Mouse (Mus musculus) midbrain, embryonic 14.5 days (tissue): Measurements from ENCODE around the gene 1600012H06Rik. TPM values are rescaled to one million over a fixed set of nuclear protein-coding genes. Genes with fewer than 3 reads are reported as not detected.

Source experiments
- ATAC-seq: fragments of 200-750 bp; cut with Nextera tagmentation; 2 replicates; pipeline ENCODE4 v1.8.0; 2017; ENCODE audit warnings: moderate number of reproducible peaks, moderate library complexity; ENCODE audit not compliant: low FRiP score, low TSS enrichment
- DNase-seq: peaks from one replicate; pipeline ENCODE4 v3.0.0-alpha.2; 2015
- H3K27ac ChIP-seq: fragments of 300-500 bp; sonication (generic); replicated peaks from 2 replicates; pipeline ENCODE4 v1.5.1; 2014; ENCODE audit warnings: mild to moderate bottlenecking, low read depth, low read length, moderate library complexity
- H3K27me3 ChIP-seq: fragments of 300-500 bp; sonication (generic); 2 replicates; pipeline ENCODE4 v1.6.1; 2014; ENCODE audit warnings: low read length, control low read depth, mixed read lengths; ENCODE audit not compliant: control insufficient read depth, insufficient read depth
- H3K36me3 ChIP-seq: fragments of 300-500 bp; sonication (generic); 2 replicates; pipeline ENCODE4 v1.6.1; 2014; ENCODE audit warnings: low read length, control low read depth; ENCODE audit not compliant: control insufficient read depth, insufficient read depth
- H3K4me1 ChIP-seq: fragments of 300-500 bp; sonication (generic); 2 replicates; pipeline ENCODE4 v1.6.1; 2014; ENCODE audit warnings: mild to moderate bottlenecking, antibody characterized with exemption, low read length, control low read depth; ENCODE audit not compliant: control insufficient read depth, insufficient read depth
- H3K4me2 ChIP-seq: fragments of 300-500 bp; sonication (generic); 2 replicates; pipeline ENCODE4 v1.6.1; 2014; ENCODE audit warnings: mild to moderate bottlenecking, low read length, moderate library complexity
- H3K4me3 ChIP-seq: fragments of 300-500 bp; sonication (generic); replicated peaks from 2 replicates; pipeline ENCODE4 v1.5.1; 2014; ENCODE audit warnings: low read depth, low read length
- H3K9ac ChIP-seq: fragments of 300-500 bp; sonication (generic); replicated peaks from 2 replicates; pipeline ENCODE4 v1.6.1; 2014; ENCODE audit warnings: mild to moderate bottlenecking, low read length, moderate library complexity
- H3K9me3 ChIP-seq: fragments of 300-500 bp; sonication (generic); 2 replicates; pipeline ENCODE4 v1.6.1; 2016; ENCODE audit warnings: low read length, control low read depth, mixed read lengths; ENCODE audit not compliant: control insufficient read depth
- WGBS: fragments of 180-500 bp; shearing (Covaris S2); extraction: QIAGEN DNeasy Blood & Tissue Kit; methylation state at CpG from one replicate; pipeline ENCODE4 v1.1.7; 2014; 5-methylcytosine and 5-hydroxymethylcytosine counted together
- polyA plus RNA-seq: library from polyadenylated mRNA; unstranded; fragments of >200 nt; fragmentation: Nextera tagmentation; extraction: Ambion mirVana; gene quantifications from 2 replicates; pipeline ENCODE4 v1.2.1, GENCODE M21; 2014

The 1600012H06Rik gene
- polyA plus RNA-seq, 1 experiment from 2014 or later: 26.1 TPM

GRCm38 (mm10) chr17:14910771-14911170 lies 32.2 kb upstream of the 1600012H06Rik start:
- ATAC-seq: no peak

GRCm38 (mm10) chr17:14912420-14912819 lies 30.6 kb upstream of the 1600012H06Rik start:
- ATAC-seq: no peak
- Histone ChIP-seq H3K4me3 (no peak overlapping the region), H3K36me3 (no peaks in the 10 kb centered on the region), H3K9ac (no peak overlapping the region), H3K4me2 (no peak overlapping the region), H3K27me3 (no peaks in the 10 kb centered on the region), H3K4me1 (no peaks in the 10 kb centered on the region), H3K27ac (no peak overlapping the region), H3K9me3 (no peaks in the 10 kb centered on the region)
- no peak for DNase-seq
- 50% methylated on average over 6 of the region's 6 CpGs for WGBS

More at GRCm38 (mm10) chr17:14910771-14911170, 32.2 kb upstream of the 1600012H06Rik start:
- Histone ChIP-seq H3K4me2 (no peak overlapping the region), H3K36me3 (no peaks in the 10 kb centered on the region), H3K27ac (no peak overlapping the region), H3K9ac (no peak overlapping the region), H3K4me1 (no peaks in the 10 kb centered on the region), H3K9me3 (no peaks in the 10 kb centered on the region), H3K4me3 (no peak overlapping the region), H3K27me3 (no peaks in the 10 kb centered on the region)
- 94% methylated on average over 5 of the region's 5 CpGs for WGBS
- DNase-seq: no peak

GRCm38 (mm10) chr17:14912981-14913380 lies 30.0 kb upstream of the 1600012H06Rik start:
- Histone ChIP-seq H3K9me3 (no peaks in the 10 kb centered on the region), H3K4me1 (no peaks in the 10 kb centered on the region), H3K4me3 (no peak overlapping the region), H3K36me3 (no peaks in the 10 kb centered on the region), H3K27me3 (no peaks in the 10 kb centered on the region), H3K9ac (no peak overlapping the region), H3K4me2 (no peak overlapping the region), H3K27ac (no peak overlapping the region)
- 91% methylated on average over 8 of the region's 8 CpGs for WGBS
- no peak for ATAC-seq
- no peak for DNase-seq

DNA sequence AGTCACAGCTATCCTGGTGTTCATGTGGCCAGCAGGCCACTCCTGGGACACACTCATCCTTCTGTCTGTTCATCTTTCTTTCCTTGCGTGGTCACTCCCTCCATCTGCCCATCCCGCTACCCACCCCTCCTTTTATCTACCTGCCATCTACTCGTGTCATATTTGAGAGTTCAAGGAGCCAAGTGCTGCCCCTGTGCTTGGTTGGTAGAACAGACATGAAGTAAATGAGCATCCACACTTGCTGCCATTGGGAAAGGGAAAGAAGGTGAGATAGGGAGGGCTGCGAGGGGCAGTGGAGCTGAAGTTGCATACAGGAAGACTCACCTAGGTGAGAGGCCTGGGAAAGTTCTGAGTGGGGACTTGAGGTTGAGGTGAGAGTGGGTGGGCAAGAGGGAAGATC lies 28.6 kb upstream of the 1600012H06Rik start:
- no peaks in the 10 kb centered on the region for H3K9me3 ChIP-seq
- 91% methylated on average over 4 of the region's 4 CpGs for WGBS
- no peak overlapping the region for H3K4me2 ChIP-seq
- ATAC-seq (no peak), DNase-seq (no peak)
- no peak overlapping the region for H3K27ac ChIP-seq
- no peaks in the 10 kb centered on the region for H3K4me1 ChIP-seq
- no peaks in the 10 kb centered on the region for H3K36me3 ChIP-seq
- H3K9ac ChIP-seq: no peak overlapping the region
- H3K27me3 ChIP-seq: no peaks in the 10 kb centered on the region
- H3K4me3 ChIP-seq: no peak overlapping the region

GRCm38 (mm10) chr17:14917866-14918265 lies 25.1 kb upstream of the 1600012H06Rik start:
- DNase-seq (no peak), ATAC-seq (no peak)
- H3K4me1 ChIP-seq: no peaks in the 10 kb centered on the region
- H3K27ac ChIP-seq: no peak overlapping the region
- no peaks in the 10 kb centered on the region for H3K27me3 ChIP-seq
- H3K9me3 ChIP-seq: no peaks in the 10 kb centered on the region
- no peak overlapping the region for H3K4me2 ChIP-seq
- no peak overlapping the region for H3K4me3 ChIP-seq
- H3K36me3 ChIP-seq: no peaks in the 10 kb centered on the region
- H3K9ac ChIP-seq: no peak overlapping the region
- WGBS: 91% methylated on average over 8 of the region's 8 CpGs

DNA sequence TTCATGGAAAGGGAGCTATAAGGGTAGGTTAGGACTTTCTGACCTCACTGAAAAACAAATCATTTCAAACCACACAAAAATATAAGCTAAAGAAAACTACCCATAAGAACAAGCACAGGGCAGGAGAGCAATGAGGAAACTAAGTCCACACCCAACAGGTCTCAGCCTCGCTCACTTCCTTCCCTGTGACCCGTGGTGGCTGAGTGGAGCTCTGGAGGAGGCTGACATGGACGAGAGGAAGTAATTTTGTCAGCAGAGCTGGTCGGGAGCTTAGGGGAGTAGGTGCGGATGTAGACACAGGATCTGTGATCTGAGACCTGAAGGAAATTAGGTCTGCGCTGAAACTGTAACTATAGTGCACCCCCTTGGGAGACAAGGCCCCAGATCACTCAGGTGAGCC lies 21.4 kb upstream of the 1600012H06Rik start:
- Histone ChIP-seq H3K27ac (no peak overlapping the region), H3K4me2 (no peak overlapping the region), H3K36me3 (no peaks in the 10 kb centered on the region), H3K27me3 (no peaks in the 10 kb centered on the region), H3K4me3 (no peak overlapping the region), H3K9me3 (no peaks in the 10 kb centered on the region), H3K9ac (no peak overlapping the region), H3K4me1 (no peaks in the 10 kb centered on the region)
- 82% methylated on average over 6 of the region's 6 CpGs for WGBS
- ATAC-seq (no peak), DNase-seq (no peak)

- Histone ChIP-seq H3K4me2 (no peak overlapping the region), H3K4me1 (no peaks in the 10 kb centered on the region), H3K9ac (no peak overlapping the region), H3K27me3 (no peaks in the 10 kb centered on the region), H3K9me3 (no peaks in the 10 kb centered on the region), H3K4me3 (no peak overlapping the region), H3K36me3 (no peaks in the 10 kb centered on the region), H3K27ac (no peak overlapping the region)
- 83% methylated on average over 8 of the region's 8 CpGs for WGBS
- no peak for ATAC-seq
- no peak for DNase-seq
Measured at GRCm38 (mm10) chr17:14927644-14928218, 15.3 kb upstream of the 1600012H06Rik start.

DNA sequence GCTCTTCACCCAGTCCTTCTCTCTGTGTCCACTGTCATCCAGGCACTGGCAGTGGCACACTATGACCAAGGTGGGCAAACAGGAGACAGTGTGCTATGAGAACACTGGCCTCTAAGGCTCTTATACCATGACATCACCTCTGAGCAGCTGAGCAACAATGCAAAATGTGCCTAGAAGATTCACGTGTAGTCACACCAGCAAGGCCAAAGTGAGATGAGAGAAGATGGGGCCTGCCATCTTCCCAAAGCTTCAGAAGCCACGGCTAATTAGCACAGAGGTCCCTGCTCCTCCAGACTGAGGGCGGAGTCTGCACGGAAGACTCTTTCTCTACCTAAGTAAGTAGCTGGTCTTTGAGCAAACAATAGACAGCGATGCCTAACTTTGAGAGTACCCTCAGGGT lies 14.4 kb upstream of the 1600012H06Rik start:
- no peak overlapping the region for H3K27ac ChIP-seq
- H3K9me3 ChIP-seq: no peaks in the 10 kb centered on the region
- no peak overlapping the region for H3K4me2 ChIP-seq
- H3K27me3 ChIP-seq: no peaks in the 10 kb centered on the region
- WGBS: 71% methylated on average over 5 of the region's 5 CpGs
- ATAC-seq (no peak), DNase-seq (no peak)
- no peak overlapping the region for H3K9ac ChIP-seq
- H3K36me3 ChIP-seq: no peaks in the 10 kb centered on the region
- no peak overlapping the region for H3K4me3 ChIP-seq
- no peaks in the 10 kb centered on the region for H3K4me1 ChIP-seq

DNA sequence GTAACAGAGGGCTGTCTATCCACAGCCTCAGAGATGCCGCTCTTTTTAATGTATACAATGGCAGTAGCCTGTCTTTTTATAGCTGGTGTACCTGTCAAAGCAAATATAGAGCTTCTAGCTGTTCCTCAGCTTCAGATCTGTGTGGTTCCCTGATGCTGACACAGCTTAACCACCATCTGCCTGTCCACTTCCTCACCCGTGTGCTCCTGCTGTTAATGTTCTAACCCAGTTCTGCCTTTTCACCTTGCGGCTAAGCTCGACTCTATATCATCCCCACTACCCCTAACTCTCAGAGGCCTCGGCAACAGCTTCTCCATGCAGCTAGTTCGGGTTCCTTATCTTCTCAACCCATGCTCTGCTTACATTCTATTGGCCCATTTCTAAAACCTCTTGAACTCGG lies 12.3 kb upstream of the 1600012H06Rik start:
- 91% methylated on average over 7 of the region's 7 CpGs for WGBS
- H3K9me3 ChIP-seq: no peaks in the 10 kb centered on the region
- no peak for DNase-seq
- H3K36me3 ChIP-seq: no peaks in the 10 kb centered on the region
- H3K27me3 ChIP-seq: no peaks in the 10 kb centered on the region
- H3K4me1 ChIP-seq: no peaks in the 10 kb centered on the region
- ATAC-seq: no peak
- H3K27ac ChIP-seq: no peak overlapping the region
- no peak overlapping the region for H3K4me2 ChIP-seq
- H3K9ac ChIP-seq: no peak overlapping the region
- no peak overlapping the region for H3K4me3 ChIP-seq
